Mouse (Mus musculus) forebrain, postnatal 0 days (tissue): Measurements from ENCODE around the gene Aptx. TPM values are rescaled to one million over a fixed set of nuclear protein-coding genes. Genes with fewer than 3 reads are reported as not detected.

Experiments
- ATAC-seq: fragments of 200-750 bp; cut with Nextera tagmentation; 2 replicates; pipeline ENCODE4 v1.8.0; 2017; ENCODE audit warnings: mild to moderate bottlenecking, moderate library complexity
- DNase-seq: peaks from one replicate; pipeline ENCODE4 v3.0.0-alpha.2; 2015
- H3K27ac ChIP-seq: fragments of 300-500 bp; sonication (generic); 2 replicates; pipeline ENCODE4 v1.5.1; 2014; ENCODE audit warnings: low read depth, mild to moderate bottlenecking, antibody characterized with exemption, low read length, moderate library complexity, mixed read lengths
- H3K27me3 ChIP-seq: fragments of 300-500 bp; sonication (generic); 2 replicates; pipeline ENCODE4 v1.6.1; 2014; ENCODE audit warnings: mild to moderate bottlenecking, low read length, mixed read lengths; ENCODE audit not compliant: insufficient read depth
- H3K36me3 ChIP-seq: fragments of 300-500 bp; sonication (generic); 2 replicates; pipeline ENCODE4 v1.6.1; 2014; ENCODE audit warnings: mild to moderate bottlenecking, moderate library complexity; ENCODE audit not compliant: insufficient read depth
- H3K4me1 ChIP-seq: fragments of 300-500 bp; sonication (generic); 2 replicates; pipeline ENCODE4 v1.6.1; 2014; ENCODE audit warnings: antibody characterized with exemption; ENCODE audit not compliant: insufficient read depth
- H3K4me2 ChIP-seq: fragments of 300-500 bp; sonication (generic); 2 replicates; pipeline ENCODE4 v1.6.1; 2014; ENCODE audit warnings: low read depth, mild to moderate bottlenecking, moderate library complexity
- H3K4me3 ChIP-seq: fragments of 300-500 bp; sonication (generic); 2 replicates; pipeline ENCODE4 v1.5.1; 2014; ENCODE audit warnings: low read depth, low read length, mixed read lengths
- H3K9ac ChIP-seq: fragments of 300-500 bp; sonication (generic); 2 replicates; pipeline ENCODE4 v1.6.1; 2014; ENCODE audit warnings: mild to moderate bottlenecking
- H3K9me3 ChIP-seq: fragments of 300-500 bp; sonication (generic); 2 replicates; pipeline ENCODE4 v1.6.1; 2016; ENCODE audit warnings: low read length
- CTCF ChIP-seq: sonication (generic); IDR thresholded peaks from 2 replicates; pipeline ENCODE4 v1.5.1; 2016; ENCODE audit warnings: antibody characterized with exemption, control low read depth, low read depth
- WGBS: fragments of 180-500 bp; shearing (Covaris S2); extraction: QIAGEN DNeasy Blood & Tissue Kit; methylation state at CpG from one replicate; pipeline ENCODE4 v1.1.7; 2014; 5-methylcytosine and 5-hydroxymethylcytosine counted together
- polyA plus RNA-seq: library from polyadenylated mRNA; unstranded; fragments of >200 nt; fragmentation: Nextera tagmentation; extraction: Ambion mirVana; gene quantifications from 2 replicates; pipeline ENCODE4 v1.2.1, GENCODE M21; 2015
- total RNA-seq: library from RNA; depleted of rRNA; stranded (reverse); fragments of >200 nt; gene quantifications from 2 replicates; pipeline ENCODE4 v1.2.3, GENCODE M21; 2014; rRNA removed

Aptx gene
- 22.5 and 26.7 TPM in 2 replicates for total RNA-seq
- polyA plus RNA-seq, result 35.8 and 37.9 TPM in 2 replicates

- peak within 1 kb of the TSS; percentile 68 for H3K4me2 ChIP-seq
- H3K9me3 ChIP-seq, result no peaks in the 10 kb centered on the region
- peak within 1 kb of the TSS; percentile 47 for H3K4me3 ChIP-seq
- peaks cover 19% of the 10 kb centered on the region for H3K4me1 ChIP-seq
- peak; percentile 52 for TF ChIP-seq CTCF
- H3K27ac ChIP-seq, result peak within 1 kb of the TSS; percentile 95
- H3K36me3 ChIP-seq, result no peaks in the 10 kb centered on the region
- peak within 1 kb of the TSS; percentile 61 for H3K9ac ChIP-seq
- DNase-seq (peak; percentile 98), ATAC-seq (peak; percentile 97)
- no peaks in the 10 kb centered on the region for H3K27me3 ChIP-seq
- WGBS, result 2% methylated on average over 42 of the region's 42 CpGs
These were observed at the start of gene Aptx for GRCm38 (mm10) chr4:40702797-40703709. Gene Aptx, minus strand, starts transcription at chr4:40703194.

DNA sequence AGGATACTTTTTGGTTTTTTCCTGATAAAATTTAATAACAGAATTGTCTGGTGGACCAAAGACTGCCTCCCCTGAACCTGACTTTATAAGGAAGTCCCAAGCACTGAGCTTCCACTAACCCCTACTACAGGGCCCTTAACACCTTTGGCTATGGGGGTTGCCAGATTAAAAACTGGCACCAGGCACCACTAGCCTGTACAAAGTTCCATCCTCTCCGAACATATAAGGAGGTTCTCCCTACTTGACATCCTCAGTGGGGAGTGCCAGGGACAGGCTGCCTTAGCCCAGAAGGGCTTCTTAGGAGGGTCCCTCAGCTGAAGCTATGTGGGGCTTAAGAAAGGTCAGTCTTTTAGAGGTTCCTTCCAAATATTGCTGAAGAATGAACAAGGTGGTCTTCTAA, 32.4 kb upstream of the Aptx start:
- H3K4me1 ChIP-seq, result no peaks in the 10 kb centered on the region
- no peak overlapping the region for H3K4me2 ChIP-seq
- H3K9ac ChIP-seq, result no peak overlapping the region
- 68% methylated on average over 1 of the region's 1 CpGs for WGBS
- no peaks in the 10 kb centered on the region for H3K27me3 ChIP-seq
- H3K36me3 ChIP-seq, result peaks cover 73% of the 10 kb centered on the region
- ATAC-seq (no peak), DNase-seq (no peak)
- TF ChIP-seq CTCF, result no peak
- H3K27ac ChIP-seq, result no peak overlapping the region
- no peaks in the 10 kb centered on the region for H3K9me3 ChIP-seq
- no peak overlapping the region for H3K4me3 ChIP-seq

DNA sequence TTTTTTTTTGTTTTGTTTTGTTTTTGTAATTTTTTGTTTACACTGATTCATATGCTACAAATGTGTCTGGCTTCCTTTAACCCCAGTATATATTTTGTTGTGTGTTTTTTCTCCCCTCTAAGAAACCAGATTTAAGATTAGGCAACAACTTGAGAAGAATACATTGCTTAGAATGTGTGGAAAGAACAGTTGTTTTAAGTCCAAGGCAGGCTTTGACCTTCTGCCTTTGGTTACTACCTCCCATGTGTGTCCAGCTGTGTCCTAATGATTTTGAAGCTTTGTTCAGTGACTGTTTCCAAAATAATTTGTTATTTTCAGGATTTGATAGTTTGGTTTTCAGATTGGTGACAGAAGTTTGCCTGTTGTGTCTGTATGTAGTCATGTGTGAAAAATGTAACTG, 28.3 kb upstream of the Aptx start:
- Histone ChIP-seq H3K27ac (no peak overlapping the region), H3K4me2 (no peak overlapping the region), H3K27me3 (no peaks in the 10 kb centered on the region), H3K4me1 (no peaks in the 10 kb centered on the region), H3K9ac (no peak overlapping the region), H3K9me3 (no peaks in the 10 kb centered on the region), H3K4me3 (no peak overlapping the region), H3K36me3 (peaks cover 63% of the 10 kb centered on the region)
- ATAC-seq (no peak), DNase-seq (no peak)
- no peak for TF ChIP-seq CTCF

- DNase-seq, result no peak
- H3K4me2 ChIP-seq, result no peak overlapping the region
- peaks cover 50% of the 10 kb centered on the region for H3K36me3 ChIP-seq
- no peaks in the 10 kb centered on the region for H3K27me3 ChIP-seq
- WGBS, result 73% methylated on average over 1 of the region's 1 CpGs
- no peak overlapping the region for H3K9ac ChIP-seq
- H3K4me1 ChIP-seq, result peaks cover 21% of the 10 kb centered on the region
- H3K4me3 ChIP-seq, result no peak overlapping the region
- no peaks in the 10 kb centered on the region for H3K9me3 ChIP-seq
- ATAC-seq, result no peak
- H3K27ac ChIP-seq, result no peak overlapping the region
- peak; percentile 37 for TF ChIP-seq CTCF
These were observed 24.3 kb upstream of the Aptx start for GRCm38 (mm10) chr4:40727247-40727646.

DNA sequence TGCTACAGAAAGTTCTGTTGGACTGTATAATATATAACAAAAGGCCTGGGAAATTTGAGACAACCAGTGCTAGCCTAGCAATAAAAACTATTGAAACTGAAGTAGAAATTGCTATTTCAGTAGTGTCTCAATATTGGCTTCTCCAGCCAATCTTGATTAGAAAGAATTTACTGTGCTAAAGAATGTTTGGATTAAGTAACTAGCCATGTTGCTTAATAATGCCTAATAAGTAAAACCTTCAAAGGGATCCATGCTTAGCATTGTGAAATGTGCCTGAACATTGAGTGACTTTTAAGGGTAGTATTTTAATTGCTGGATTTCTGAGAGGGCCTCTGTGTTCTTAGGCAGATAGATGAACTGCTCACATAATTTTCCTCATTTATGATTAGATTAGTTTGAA, 22.6 kb upstream of the Aptx start:
- peak overlapping the region; percentile 65; the same call in 1 of the 2 replicates for H3K4me2 ChIP-seq
- H3K27me3 ChIP-seq, result no peaks in the 10 kb centered on the region
- H3K9ac ChIP-seq, result no peak overlapping the region
- H3K4me3 ChIP-seq, result no peak overlapping the region
- DNase-seq, result no peak
- peaks cover 26% of the 10 kb centered on the region for H3K4me1 ChIP-seq
- no peak for TF ChIP-seq CTCF
- H3K9me3 ChIP-seq, result no peaks in the 10 kb centered on the region
- no peak overlapping the region for H3K27ac ChIP-seq
- H3K36me3 ChIP-seq, result peaks cover 33% of the 10 kb centered on the region
- ATAC-seq, result no peak

GRCm38 (mm10) chr4:40725141-40725540, 22.1 kb upstream of the Aptx start:
- Histone ChIP-seq H3K9me3 (no peaks in the 10 kb centered on the region), H3K4me3 (peak overlapping the region; percentile 79; the same call in 1 of the 2 replicates), H3K27ac (no peak overlapping the region), H3K36me3 (peaks cover 30% of the 10 kb centered on the region), H3K4me2 (peak overlapping the region; percentile 65; the same call in 1 of the 2 replicates), H3K9ac (no peak overlapping the region), H3K27me3 (no peaks in the 10 kb centered on the region), H3K4me1 (peaks cover 26% of the 10 kb centered on the region)
- TF ChIP-seq CTCF, result no peak
- ATAC-seq (no peak), DNase-seq (no peak)
- WGBS, result 84% methylated on average over 7 of the region's 7 CpGs

DNA sequence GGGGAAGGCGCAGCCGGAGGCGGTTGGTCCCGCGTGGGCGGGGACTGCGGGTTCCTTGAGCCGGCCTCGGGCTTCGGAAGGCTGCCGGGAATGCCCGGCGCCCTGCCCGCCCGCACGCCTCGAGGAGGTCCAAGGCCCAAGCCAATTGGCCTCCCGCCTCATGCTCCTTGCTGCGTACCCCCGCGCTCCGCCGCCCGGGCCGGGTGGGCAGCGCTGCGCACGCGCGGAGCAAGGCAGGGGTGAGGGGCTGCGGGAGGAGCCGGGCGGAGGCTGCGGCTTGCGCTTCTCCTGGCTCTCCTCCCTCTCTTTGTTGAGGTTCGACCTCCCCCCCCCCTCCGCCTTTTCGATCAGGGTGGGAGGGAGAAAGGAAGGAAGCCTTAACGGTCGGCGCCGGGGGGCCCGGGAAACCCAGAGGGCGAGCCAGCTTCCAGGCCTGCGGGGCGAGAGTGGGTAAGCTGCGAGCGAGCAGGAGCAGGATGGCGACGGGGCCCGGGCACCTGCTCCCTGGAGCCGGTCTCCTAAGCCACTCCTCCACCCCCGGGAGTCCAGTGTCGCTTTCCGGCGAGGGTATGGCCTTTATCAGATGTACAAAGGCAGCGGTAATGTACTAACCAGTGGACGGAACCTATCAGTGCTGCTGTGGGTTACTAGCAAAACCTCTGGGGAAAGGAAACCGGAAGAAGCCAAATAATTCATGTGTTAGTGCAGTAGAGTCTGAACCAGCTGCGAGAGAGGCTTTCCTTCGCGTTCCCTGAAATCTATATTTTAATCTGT, 19.9 kb upstream of the Aptx start:
- peak; percentile 92 for DNase-seq
- H3K36me3 ChIP-seq, result peaks cover 21% of the 10 kb centered on the region

More for the DNA sequence above, 19.9 kb upstream of the Aptx start:
- Histone ChIP-seq H3K27ac (peak overlapping the region; percentile 100), H3K4me2 (peak overlapping the region; percentile 65), H3K4me1 (peaks cover 26% of the 10 kb centered on the region), H3K9ac (peak overlapping the region; percentile 98), H3K27me3 (no peaks in the 10 kb centered on the region), H3K4me3 (peak overlapping the region; percentile 79), H3K9me3 (no peaks in the 10 kb centered on the region)
- WGBS, result under 1% methylated on average over 57 of the region's 62 CpGs
- peak; percentile 90 for ATAC-seq
- no peak for TF ChIP-seq CTCF
